Mouse (Mus musculus): ENCODE measurements around the gene Lhpp. TPM values are rescaled to one million over a fixed set of nuclear protein-coding genes. Genes with fewer than 3 reads are reported as not detected.

Lhpp gene
- polyA plus RNA-seq (2015; fragmentation: Nextera tagmentation; extraction: Ambion mirVana): 41.4 and 46.9 TPM in 2 replicates

DNA sequence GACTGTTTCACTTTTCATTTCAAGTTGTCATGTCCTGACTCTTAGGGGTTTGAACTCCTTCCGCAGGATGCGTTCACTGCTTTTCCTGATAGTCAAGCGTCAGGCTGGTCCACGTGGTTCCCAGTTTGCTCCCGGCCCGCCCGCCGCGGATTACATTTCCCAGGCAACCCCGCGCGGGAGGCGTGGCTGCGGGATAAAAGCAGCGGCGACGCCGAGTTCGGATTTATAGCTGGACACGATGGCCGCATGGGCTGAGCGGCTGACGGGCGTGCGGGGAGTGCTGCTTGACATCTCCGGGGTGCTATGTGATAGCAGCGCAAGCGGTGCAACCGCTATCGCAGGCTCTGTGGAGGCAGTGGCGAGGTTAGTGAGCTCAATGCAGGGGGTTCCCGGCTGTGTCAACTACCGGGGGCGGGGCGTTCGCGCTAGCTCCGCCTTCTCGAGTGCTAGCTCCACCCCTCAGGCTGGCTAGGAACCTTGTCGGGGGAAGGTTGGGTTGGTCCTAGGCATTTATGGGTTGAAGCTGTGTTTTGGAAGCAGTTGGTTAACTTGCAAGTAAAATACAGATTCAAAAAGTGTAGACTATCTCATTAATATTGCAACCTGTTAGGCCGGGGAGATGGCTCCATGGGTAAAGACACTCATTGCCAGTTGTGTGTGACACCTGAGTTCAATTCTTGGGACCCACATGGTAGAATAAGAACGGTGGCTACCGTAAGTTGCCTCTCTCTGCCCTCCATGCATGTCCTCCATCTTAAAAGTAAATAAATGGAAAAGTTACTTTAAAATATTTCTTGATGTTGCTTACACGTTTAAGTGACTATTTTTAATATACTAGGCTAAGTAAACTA is at the start of gene Lhpp:
Lhpp (plus strand) TSS at position 171 of the 851 bp plus-strand sequence.
- WGBS: 8% methylated on average over 44 of the region's 44 CpGs
- Histone ChIP-seq H3K9me3 (replicated peaks) (no peaks in the 10 kb centered on the region), H3K4me3 (replicated peaks) (peak within 1 kb of the TSS; percentile 56), H3K9ac (replicated peaks) (peak within 1 kb of the TSS; percentile 64), H3K36me3 (no peaks in the 10 kb centered on the region), H3K27me3 (replicated peaks) (peaks cover 16% of the 10 kb centered on the region; the same call in 1 of the 2 replicates), H3K4me1 (peaks cover 8% of the 10 kb centered on the region), H3K4me2 (peak within 1 kb of the TSS; percentile 63), H3K27ac (replicated peaks) (peak within 1 kb of the TSS; percentile 72)
- ATAC-seq (ENCODE audit: low FRiP score): peak; percentile 93

DNA sequence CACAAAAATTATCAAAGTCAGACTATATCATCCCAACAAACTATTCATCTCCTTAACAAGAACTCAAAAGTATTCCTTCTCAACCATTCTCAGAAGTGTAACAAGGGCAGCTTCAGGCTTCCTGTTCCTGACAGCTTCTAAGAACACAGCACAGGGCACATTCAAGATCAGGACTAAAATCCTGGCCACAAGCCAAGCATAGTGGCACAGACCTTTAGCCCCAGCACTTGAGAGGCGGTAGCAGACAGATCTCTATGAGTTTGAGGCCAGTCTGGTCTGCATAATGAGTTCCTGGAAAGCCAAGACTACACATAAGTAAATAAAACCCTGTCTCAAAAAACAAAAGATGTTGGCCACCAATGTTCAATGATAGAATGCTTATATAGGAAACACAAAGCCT is 44.6 kb upstream of the Lhpp start:
- WGBS: 58% methylated on average over 1 of the region's 1 CpGs
- peaks cover 38% of the 10 kb centered on the region for H3K36me3 ChIP-seq
- ATAC-seq (ENCODE audit: low FRiP score): no peak
- H3K4me2 ChIP-seq: no peak overlapping the region
- no peak overlapping the region for H3K27ac ChIP-seq (replicated peaks)
- no peak overlapping the region for H3K9ac ChIP-seq (replicated peaks)
- H3K27me3 ChIP-seq (replicated peaks): no peaks in the 10 kb centered on the region
- peaks cover 9% of the 10 kb centered on the region; the same call in 1 of the 2 replicates for H3K4me1 ChIP-seq
- H3K9me3 ChIP-seq (replicated peaks): no peaks in the 10 kb centered on the region
- H3K4me3 ChIP-seq (replicated peaks): no peak overlapping the region

DNA sequence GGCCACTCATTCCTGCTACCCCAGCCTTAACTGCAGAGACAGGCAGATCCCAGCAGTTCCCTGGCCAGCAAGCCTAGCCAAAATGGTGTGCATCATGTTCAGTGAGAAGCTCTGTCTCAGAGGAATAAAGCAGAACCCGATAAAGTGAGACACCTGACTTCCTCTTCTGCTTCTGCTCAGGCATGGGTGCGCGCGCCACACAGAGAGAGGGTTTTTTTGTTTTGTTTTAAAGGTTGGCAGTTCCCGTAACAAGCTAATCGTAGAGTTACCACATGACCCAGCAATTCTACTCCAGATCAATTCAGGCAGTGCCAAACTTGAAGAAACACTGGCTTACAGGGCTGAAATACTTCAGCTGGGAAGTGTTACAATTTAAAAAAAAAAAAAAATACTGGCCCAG is 41.6 kb upstream of the Lhpp start:
- Histone ChIP-seq H3K9me3 (replicated peaks) (no peaks in the 10 kb centered on the region), H3K27me3 (replicated peaks) (no peaks in the 10 kb centered on the region), H3K4me1 (peaks cover 9% of the 10 kb centered on the region; the same call in 1 of the 2 replicates), H3K4me2 (no peak overlapping the region), H3K27ac (replicated peaks) (peak overlapping the region; percentile 18; the same call in 1 of the 2 replicates), H3K9ac (replicated peaks) (no peak overlapping the region), H3K4me3 (replicated peaks) (no peak overlapping the region), H3K36me3 (peaks cover 12% of the 10 kb centered on the region)
- no peak for ATAC-seq (ENCODE audit: low FRiP score)
- 74% methylated on average over 6 of the region's 6 CpGs for WGBS

DNA sequence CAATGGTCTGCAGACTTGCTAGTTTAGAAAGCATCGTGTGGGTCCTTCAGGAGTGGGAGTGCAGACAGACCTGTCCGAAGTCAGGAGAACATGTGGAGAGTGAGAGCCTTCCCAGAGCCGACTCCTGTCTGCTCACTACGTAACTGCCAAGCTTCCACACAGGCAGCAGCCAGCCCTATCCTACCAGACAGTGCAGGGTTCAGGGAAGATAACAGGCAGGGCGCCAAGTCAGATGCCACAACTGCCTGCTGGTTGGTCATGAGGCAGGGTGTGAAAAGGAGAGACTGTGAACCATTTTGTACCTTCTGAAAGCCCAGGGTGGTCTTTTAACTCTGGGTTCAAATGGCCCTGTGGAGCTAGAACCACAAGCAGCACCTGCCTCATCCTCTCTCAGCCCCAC is 40.4 kb upstream of the Lhpp start:
- H3K27me3 ChIP-seq (replicated peaks): no peaks in the 10 kb centered on the region
- no peak overlapping the region for H3K9ac ChIP-seq (replicated peaks)
- no peak for ATAC-seq (ENCODE audit: low FRiP score)
- no peak overlapping the region for H3K4me2 ChIP-seq
- peaks cover 12% of the 10 kb centered on the region for H3K4me1 ChIP-seq
- H3K4me3 ChIP-seq (replicated peaks): no peak overlapping the region
- H3K9me3 ChIP-seq (replicated peaks): no peaks in the 10 kb centered on the region
- H3K27ac ChIP-seq (replicated peaks): no peak overlapping the region
- H3K36me3 ChIP-seq: peaks cover 7% of the 10 kb centered on the region; the same call in 1 of the 2 replicates
- 85% methylated on average over 5 of the region's 5 CpGs for WGBS

DNA sequence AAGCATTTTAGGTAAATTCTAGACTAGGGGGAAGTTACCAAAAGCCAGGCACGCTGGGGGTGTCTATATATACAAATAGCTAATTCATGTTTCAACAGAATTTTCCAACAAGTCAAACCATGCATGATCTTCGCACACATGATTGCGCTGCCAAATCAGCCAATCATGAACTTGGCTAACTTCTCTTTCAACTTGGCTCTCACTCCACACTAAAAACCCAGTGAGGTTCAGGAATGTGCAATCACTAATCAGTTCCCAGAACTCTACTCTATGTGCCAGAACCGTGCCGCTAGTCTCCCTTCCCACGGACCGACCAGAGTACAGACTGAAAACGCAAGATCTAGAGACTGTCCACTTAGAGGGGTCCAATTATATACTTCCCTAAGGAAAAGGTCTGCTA is 39.0 kb upstream of the Lhpp start:
- H3K27ac ChIP-seq (replicated peaks): no peak overlapping the region
- WGBS: 82% methylated on average over 8 of the region's 8 CpGs
- 0 out of 2 replicates have a peak overlapping the region, but pooled peaks have one; percentile 7 for H3K4me2 ChIP-seq

DNA sequence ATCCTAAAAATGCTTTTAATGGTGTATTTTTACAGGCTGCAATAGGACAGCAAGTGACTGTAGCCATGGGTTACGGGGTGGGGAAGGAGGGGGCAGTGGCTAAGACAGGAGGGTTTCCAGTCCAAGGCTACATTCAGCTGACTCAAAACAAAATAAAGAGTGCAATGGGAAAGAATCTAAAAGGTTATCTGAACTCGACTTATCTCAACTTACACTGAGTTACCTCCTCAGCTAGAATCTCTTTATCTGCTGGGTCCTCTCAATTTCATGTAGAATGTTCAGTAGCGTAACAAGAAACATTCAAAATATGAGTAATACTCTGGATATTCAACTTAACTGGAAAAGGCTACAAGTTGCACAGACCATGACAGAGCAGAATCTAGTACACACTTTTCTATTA is 37.7 kb upstream of the Lhpp start:
- H3K4me3 ChIP-seq (replicated peaks): no peak overlapping the region
- 78% methylated on average over 3 of the region's 3 CpGs for WGBS
- 0 out of 2 replicates have a peak, but pooled peaks cover 4% of the 10 kb centered on the region for H3K36me3 ChIP-seq
- no peak overlapping the region for H3K4me2 ChIP-seq
- no peaks in the 10 kb centered on the region for H3K9me3 ChIP-seq (replicated peaks)
- H3K9ac ChIP-seq (replicated peaks): no peak overlapping the region
- 0 out of 2 replicates have a peak, but pooled peaks cover 3% of the 10 kb centered on the region for H3K27me3 ChIP-seq (replicated peaks)
- H3K4me1 ChIP-seq: peaks cover 22% of the 10 kb centered on the region
- ATAC-seq (ENCODE audit: low FRiP score): no peak
- H3K27ac ChIP-seq (replicated peaks): peak overlapping the region; percentile 60

More for the DNA sequence above, 39.0 kb upstream of the Lhpp start:
- no peak for ATAC-seq (ENCODE audit: low FRiP score)
- H3K9ac ChIP-seq (replicated peaks): no peak overlapping the region
- peaks cover 20% of the 10 kb centered on the region for H3K4me1 ChIP-seq
- H3K9me3 ChIP-seq (replicated peaks): no peaks in the 10 kb centered on the region
- H3K27me3 ChIP-seq (replicated peaks): no peaks in the 10 kb centered on the region
- H3K4me3 ChIP-seq (replicated peaks): no peak overlapping the region
- H3K36me3 ChIP-seq: 0 out of 2 replicates have a peak, but pooled peaks cover 4% of the 10 kb centered on the region

DNA sequence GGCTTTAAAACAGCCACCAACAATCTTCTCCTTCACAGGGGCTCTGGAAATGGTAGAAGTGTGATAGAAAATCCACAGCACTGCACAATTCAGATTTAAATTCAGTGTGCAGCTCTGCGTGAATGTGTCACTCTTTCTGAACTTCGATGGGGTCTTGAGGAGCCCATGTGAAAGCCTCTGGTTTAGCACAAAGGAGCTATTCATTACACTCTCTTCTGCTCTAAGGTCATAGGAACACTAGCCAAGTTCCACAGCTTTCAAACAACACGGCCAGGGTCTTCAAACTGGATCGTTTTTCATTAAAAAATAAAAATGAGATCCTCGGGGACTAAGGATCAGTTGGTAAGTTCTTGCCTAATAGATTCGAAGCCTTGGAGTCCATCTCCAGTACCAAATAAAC is 37.2 kb upstream of the Lhpp start:
- Histone ChIP-seq H3K27me3 (replicated peaks) (0 out of 2 replicates have a peak, but pooled peaks cover 3% of the 10 kb centered on the region), H3K27ac (replicated peaks) (peak overlapping the region; percentile 60), H3K9me3 (replicated peaks) (no peaks in the 10 kb centered on the region), H3K4me3 (replicated peaks) (no peak overlapping the region), H3K9ac (replicated peaks) (no peak overlapping the region), H3K36me3 (0 out of 2 replicates have a peak, but pooled peaks cover 4% of the 10 kb centered on the region), H3K4me1 (peaks cover 22% of the 10 kb centered on the region), H3K4me2 (0 out of 2 replicates have a peak overlapping the region, but pooled peaks have one; percentile 7)
- no peak for ATAC-seq (ENCODE audit: low FRiP score)
- 37% methylated on average over 6 of the region's 6 CpGs for WGBS

DNA sequence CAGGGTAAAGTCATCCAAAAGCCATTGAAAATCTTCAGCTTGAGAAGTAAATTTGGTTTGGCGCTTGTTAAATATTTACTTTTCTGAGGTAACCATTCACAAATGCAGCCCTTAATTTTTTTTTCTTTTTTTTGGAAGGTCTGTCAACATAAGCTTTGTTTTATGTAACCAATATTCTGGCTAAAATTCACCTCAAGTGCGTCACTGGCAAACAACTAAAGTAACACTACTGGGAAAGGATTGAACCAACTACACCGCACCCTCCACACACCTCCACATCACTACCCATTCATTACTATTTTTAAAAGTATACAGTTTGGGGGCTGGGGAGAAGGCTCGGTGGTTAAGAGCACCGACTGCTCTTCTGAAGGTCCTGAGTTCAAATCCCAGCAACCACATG is 35.8 kb upstream of the Lhpp start:
- H3K4me1 ChIP-seq: peaks cover 19% of the 10 kb centered on the region
- no peaks in the 10 kb centered on the region for H3K9me3 ChIP-seq (replicated peaks)
- no peak overlapping the region for H3K27ac ChIP-seq (replicated peaks)
- H3K27me3 ChIP-seq (replicated peaks): 0 out of 2 replicates have a peak, but pooled peaks cover 3% of the 10 kb centered on the region
- no peak overlapping the region for H3K9ac ChIP-seq (replicated peaks)
- H3K4me3 ChIP-seq (replicated peaks): no peak overlapping the region
- no peak for ATAC-seq (ENCODE audit: low FRiP score)
- 92% methylated on average over 5 of the region's 5 CpGs for WGBS
- no peaks in the 10 kb centered on the region for H3K36me3 ChIP-seq
- no peak overlapping the region for H3K4me2 ChIP-seq

DNA sequence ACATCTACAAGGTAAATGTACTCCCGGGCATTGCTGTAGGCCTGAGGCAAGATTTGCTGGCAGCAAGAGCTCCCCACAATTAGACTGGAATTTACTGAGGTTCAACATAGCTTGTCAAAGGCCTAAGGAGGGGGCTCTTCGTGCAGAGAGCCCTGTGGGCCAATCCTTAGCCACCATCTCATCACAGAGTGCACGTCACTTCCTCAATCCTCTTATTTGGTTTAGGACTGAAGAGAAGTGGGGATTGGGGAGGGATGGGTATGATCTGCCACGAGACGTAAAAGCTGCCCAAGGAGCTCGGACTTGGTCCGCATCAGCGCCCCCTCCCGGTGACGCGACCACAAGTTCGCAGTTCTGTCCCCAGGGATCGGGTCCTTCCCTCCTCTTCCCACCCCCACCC is 34.8 kb upstream of the Lhpp start:
- ATAC-seq (ENCODE audit: low FRiP score): peak; percentile 94
- 0% methylated on average over 13 of the region's 13 CpGs for WGBS
- H3K4me2 ChIP-seq: peak overlapping the region; percentile 79
- H3K9me3 ChIP-seq (replicated peaks): no peaks in the 10 kb centered on the region
- H3K27me3 ChIP-seq (replicated peaks): 0 out of 2 replicates have a peak, but pooled peaks cover 3% of the 10 kb centered on the region
- peak overlapping the region; percentile 82 for H3K4me3 ChIP-seq (replicated peaks)
- peak overlapping the region; percentile 95 for H3K27ac ChIP-seq (replicated peaks)
- no peaks in the 10 kb centered on the region for H3K36me3 ChIP-seq
- peaks cover 14% of the 10 kb centered on the region for H3K4me1 ChIP-seq
- peak overlapping the region; percentile 65 for H3K9ac ChIP-seq (replicated peaks)

DNA sequence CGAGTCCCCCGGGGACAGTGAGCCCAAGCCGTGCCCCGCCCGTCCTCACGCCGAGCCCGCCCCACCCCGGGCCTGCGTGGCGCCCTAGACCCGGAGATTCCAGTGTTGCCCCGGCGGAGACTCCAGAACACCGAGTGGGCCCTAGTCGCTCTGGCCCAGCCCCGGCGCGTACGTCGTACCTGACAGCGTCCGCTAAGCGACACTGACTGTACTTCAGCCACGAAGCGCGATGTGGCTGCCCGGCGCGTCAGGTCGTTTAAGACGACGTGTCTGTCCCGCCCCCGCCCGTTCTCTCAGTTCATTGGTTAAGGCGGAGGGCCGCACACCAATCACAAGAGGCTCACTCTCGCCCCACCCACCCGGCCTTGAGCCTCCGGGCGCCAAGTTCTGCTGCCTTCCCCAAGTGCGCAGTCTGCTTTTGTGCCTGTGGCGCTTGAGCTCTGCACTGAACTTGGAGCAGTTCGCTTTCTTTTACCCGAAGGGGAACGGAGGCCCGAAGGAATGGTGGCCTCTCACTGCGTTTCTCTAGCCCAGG is 34.3 kb upstream of the Lhpp start, which contains the start of gene Oat:
Oat (minus strand) TSS at position 283 of the 535 bp plus-strand sequence.
- peak within 1 kb of the TSS; percentile 95 for H3K27ac ChIP-seq (replicated peaks)
- peak; percentile 98 for ATAC-seq (ENCODE audit: low FRiP score)
- H3K9ac ChIP-seq (replicated peaks): peak within 1 kb of the TSS; percentile 65
- 0 out of 2 replicates have a peak, but pooled peaks cover 3% of the 10 kb centered on the region for H3K27me3 ChIP-seq (replicated peaks)
- H3K9me3 ChIP-seq (replicated peaks): no peaks in the 10 kb centered on the region
- H3K4me1 ChIP-seq: peaks cover 14% of the 10 kb centered on the region
- H3K4me2 ChIP-seq: peak within 1 kb of the TSS; percentile 79
- WGBS: under 1% methylated on average over 49 of the region's 49 CpGs
- H3K4me3 ChIP-seq (replicated peaks): peak within 1 kb of the TSS; percentile 82
- H3K36me3 ChIP-seq: no peaks in the 10 kb centered on the region

DNA sequence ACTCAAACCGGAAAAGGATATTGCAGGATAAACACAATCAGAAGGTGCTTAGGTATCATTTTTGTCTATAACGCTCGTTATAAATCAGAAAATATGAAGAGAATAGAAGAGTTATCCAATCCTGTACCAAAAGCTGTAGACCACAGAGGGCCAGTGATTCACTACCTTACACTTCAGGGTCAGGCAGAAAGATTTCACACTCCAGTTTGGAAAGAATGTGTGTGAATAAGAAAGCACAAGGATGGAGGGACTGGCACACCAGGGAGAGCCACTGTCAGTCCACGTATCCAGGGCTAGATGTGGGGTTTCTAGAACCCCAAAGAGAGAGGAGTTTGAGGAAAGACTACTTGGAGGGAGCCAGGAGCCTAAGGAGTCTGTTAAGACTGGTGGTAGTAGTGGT is 33.5 kb upstream of the Lhpp start:
- H3K27ac ChIP-seq (replicated peaks): no peak overlapping the region
- H3K9ac ChIP-seq (replicated peaks): no peak overlapping the region
- peaks cover 14% of the 10 kb centered on the region for H3K4me1 ChIP-seq
- H3K9me3 ChIP-seq (replicated peaks): no peaks in the 10 kb centered on the region
- H3K4me2 ChIP-seq: peak overlapping the region; percentile 79
- ATAC-seq (ENCODE audit: low FRiP score): no peak
- peak overlapping the region; percentile 82 for H3K4me3 ChIP-seq (replicated peaks)
- H3K36me3 ChIP-seq: no peaks in the 10 kb centered on the region
- 0 out of 2 replicates have a peak, but pooled peaks cover 3% of the 10 kb centered on the region for H3K27me3 ChIP-seq (replicated peaks)
- WGBS: 61% methylated on average over 4 of the region's 4 CpGs
